Mouse (Mus musculus): ENCODE results near the gene Cep170.
A peak's percentile ranks its signal among the peaks of the same experiment; 100 is the strongest.
"Not testable (repeated sequence)": the region's sequence is repeated elsewhere in the genome, so short reads cannot be mapped to it uniquely, and the experiment has no call there.

The Cep170 gene

GRCm38 (mm10) chr1:176814036-176814420 is at the start of gene Cep170:
TSS of gene Cep170 (minus strand) at chr1:176814067.
- DNase-seq (ENCODE audit: low read depth, low spot score) = peak; percentile 99

- DNase-seq (ENCODE audit: low read depth, low spot score) = peak; percentile 82
These were observed 48.2 kb upstream of the Cep170 start for GRCm38 (mm10) chr1:176861981-176862644.

- DNase-seq (ENCODE audit: low read depth, low spot score) = no peak
These were observed 39.1 kb upstream of the Cep170 start for GRCm38 (mm10) chr1:176852813-176853590.

- no peak for DNase-seq (ENCODE audit: low read depth, low spot score)
These were observed 37.5 kb upstream of the Cep170 start for GRCm38 (mm10) chr1:176851401-176851800.

- no peak for DNase-seq (ENCODE audit: low read depth, low spot score)
These were observed 35.5 kb upstream of the Cep170 start for GRCm38 (mm10) chr1:176849377-176849776.

- DNase-seq (ENCODE audit: low read depth, low spot score) = no peak
These were observed 34.9 kb upstream of the Cep170 start for GRCm38 (mm10) chr1:176848613-176849290.

- DNase-seq (ENCODE audit: low read depth, low spot score) = no peak
These were observed 33.4 kb upstream of the Cep170 start for GRCm38 (mm10) chr1:176847118-176847859.

GRCm38 (mm10) chr1:176845082-176845977 is 31.5 kb upstream of the Cep170 start:
- DNase-seq (ENCODE audit: low read depth, low spot score) = no peak

GRCm38 (mm10) chr1:176836562-176836961 is 22.7 kb upstream of the Cep170 start:
- DNase-seq (ENCODE audit: low read depth, low spot score) = not testable (repeated sequence)

- DNase-seq (ENCODE audit: low read depth, low spot score) = no peak
These were observed 21.8 kb upstream of the Cep170 start for GRCm38 (mm10) chr1:176835501-176836294.

GRCm38 (mm10) chr1:176834880-176835279 is 21.0 kb upstream of the Cep170 start:
- no peak for DNase-seq (ENCODE audit: low read depth, low spot score)

GRCm38 (mm10) chr1:176833948-176834347 is 20.1 kb upstream of the Cep170 start:
- no peak for DNase-seq (ENCODE audit: low read depth, low spot score)

GRCm38 (mm10) chr1:176833257-176833656 is 19.4 kb upstream of the Cep170 start:
- DNase-seq (ENCODE audit: low read depth, low spot score) = no peak

- no peak for DNase-seq (ENCODE audit: low read depth, low spot score)
These were observed 18.7 kb upstream of the Cep170 start for GRCm38 (mm10) chr1:176832607-176833006.

- no peak for DNase-seq (ENCODE audit: low read depth, low spot score)
These were observed 18.2 kb upstream of the Cep170 start for GRCm38 (mm10) chr1:176832071-176832470.

- no peak for DNase-seq (ENCODE audit: low read depth, low spot score)
These were observed 14.8 kb upstream of the Cep170 start for GRCm38 (mm10) chr1:176828666-176829065.

- no peak for DNase-seq (ENCODE audit: low read depth, low spot score)
These were observed 14.1 kb upstream of the Cep170 start for GRCm38 (mm10) chr1:176827945-176828485.

- no peak for DNase-seq (ENCODE audit: low read depth, low spot score)
These were observed 13.5 kb upstream of the Cep170 start for GRCm38 (mm10) chr1:176827365-176827764.

- no peak for DNase-seq (ENCODE audit: low read depth, low spot score)
These were observed 13.1 kb upstream of the Cep170 start for GRCm38 (mm10) chr1:176826931-176827330.

- no peak for DNase-seq (ENCODE audit: low read depth, low spot score)
These were observed 12.3 kb upstream of the Cep170 start for GRCm38 (mm10) chr1:176826186-176826585.

Data from forelimb bud, embryonic 11.5 days (tissue).